Mouse (Mus musculus) Muller cell, postnatal 12 days (primary cell): ENCODE measurements around the gene Tbc1d2b.

Experiments used
- DNase-seq: peaks from one replicate; pipeline ENCODE4 v3.0.0-alpha.2; 2015; ENCODE audit errors: inconsistent ontology term

Gene Tbc1d2b

GRCm38 (mm10) chr9:90265322-90266039 is 5.1 kb downstream of the Tbc1d2b start:
- no peak for DNase-seq

GRCm38 (mm10) chr9:90263340-90263679 is 7.3 kb downstream of the Tbc1d2b start:
- no peak for DNase-seq

GRCm38 (mm10) chr9:90262591-90263339 is 7.8 kb downstream of the Tbc1d2b start:
- DNase-seq: no peak

- DNase-seq: no peak
Observed at GRCm38 (mm10) chr9:90262063-90262462, 8.5 kb downstream of the Tbc1d2b start.

- no peak for DNase-seq
Observed at GRCm38 (mm10) chr9:90260600-90261375, 9.8 kb downstream of the Tbc1d2b start.

- DNase-seq: no peak
Observed at GRCm38 (mm10) chr9:90260079-90260478, 10.5 kb downstream of the Tbc1d2b start.

- DNase-seq: no peak
Observed at GRCm38 (mm10) chr9:90259400-90259950, 11.1 kb downstream of the Tbc1d2b start.

GRCm38 (mm10) chr9:90257754-90258531 is 12.7 kb downstream of the Tbc1d2b start:
- DNase-seq: no peak

- DNase-seq: no peak
Observed at GRCm38 (mm10) chr9:90257220-90257619, 13.4 kb downstream of the Tbc1d2b start.

- peak; percentile 71 for DNase-seq
Observed at GRCm38 (mm10) chr9:90255844-90256405, 14.7 kb downstream of the Tbc1d2b start.

GRCm38 (mm10) chr9:90253181-90253580 is 17.4 kb downstream of the Tbc1d2b start:
- DNase-seq: no peak

- no peak for DNase-seq
Observed at GRCm38 (mm10) chr9:90250964-90251750, 19.4 kb downstream of the Tbc1d2b start.

GRCm38 (mm10) chr9:90250141-90250775 is 20.3 kb downstream of the Tbc1d2b start:
- no peak for DNase-seq

- DNase-seq: no peak
Observed at GRCm38 (mm10) chr9:90249036-90249435, 21.6 kb downstream of the Tbc1d2b start.

- no peak for DNase-seq
Observed at GRCm38 (mm10) chr9:90248326-90248725, 22.3 kb downstream of the Tbc1d2b start.

- no peak for DNase-seq
Observed at GRCm38 (mm10) chr9:90247316-90247715, 23.3 kb downstream of the Tbc1d2b start.

GRCm38 (mm10) chr9:90245781-90246180 is 24.8 kb downstream of the Tbc1d2b start:
- DNase-seq: no peak

- no peak for DNase-seq
Observed at GRCm38 (mm10) chr9:90245206-90245605, 25.4 kb downstream of the Tbc1d2b start.

GRCm38 (mm10) chr9:90244301-90245151 is 26.1 kb downstream of the Tbc1d2b start:
- DNase-seq: no peak
